Mouse (Mus musculus) small intestine, adult 2 months (tissue): ENCODE data around the gene Arih1.

Experiments
- CTCF ChIP-seq: fragments of 200-500 bp; IDR thresholded peaks from 2 replicates; pipeline ENCODE4 v1.5.1; 2012; ENCODE audit warnings: low read depth, mild to moderate bottlenecking, control low read depth, inconsistent platforms, low read length, moderate library complexity, mixed read lengths; ENCODE audit not compliant: insufficient replicate concordance, insufficient read length; ENCODE audit errors: extremely low read depth
- POLR2A ChIP-seq: fragments of 200-500 bp; IDR thresholded peaks from 2 replicates; pipeline ENCODE4 v1.6.1; 2012; ENCODE audit warnings: low read depth, mild to moderate bottlenecking, control low read depth, inconsistent platforms, low read length, moderate library complexity

DNA sequence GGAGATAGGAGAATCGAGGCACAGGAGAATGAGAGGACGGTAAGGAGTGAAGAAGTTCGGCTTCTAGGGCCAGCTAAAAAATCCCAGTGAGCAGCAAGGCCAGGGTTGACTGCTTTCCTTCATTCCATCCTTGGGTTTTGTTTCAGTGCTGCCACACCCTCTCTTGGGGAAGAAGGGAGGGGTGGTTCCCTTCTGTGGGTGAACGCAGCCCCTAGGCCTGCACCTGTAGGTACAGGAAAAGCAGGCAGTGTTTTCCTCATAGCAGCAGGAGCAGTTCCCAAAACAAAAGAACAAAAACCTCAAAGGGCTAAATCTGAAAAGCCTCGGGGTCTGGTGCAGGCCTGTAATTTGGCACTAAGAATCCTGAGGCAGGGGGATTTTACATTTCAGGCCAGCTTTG, 45.2 kb upstream of the Arih1 start:
- TF ChIP-seq CTCF, result no peak
- TF ChIP-seq POLR2A, result no peak
